Mouse (Mus musculus): ENCODE data around the gene Astn1.

DNA sequence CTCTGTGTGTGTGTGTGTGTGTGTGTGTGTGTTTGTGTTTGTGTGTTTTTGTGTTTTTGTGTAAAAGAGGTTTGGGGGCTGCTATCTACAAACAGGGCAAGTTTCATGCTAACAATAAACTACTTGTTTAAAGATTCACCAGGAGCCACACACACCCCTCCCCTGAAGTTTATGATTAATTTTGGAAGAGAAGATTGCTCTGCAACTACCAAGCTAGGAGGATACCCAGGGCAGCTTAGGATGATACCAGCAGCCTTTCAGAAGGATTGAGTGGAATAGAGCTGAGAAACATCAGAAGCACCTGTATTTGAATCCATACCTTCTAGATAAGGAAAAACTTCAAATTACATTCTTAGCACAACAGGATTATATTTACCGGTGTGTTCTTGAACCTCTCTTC is 242.1 kb downstream of the Astn1 start:
- TF ChIP-seq POLR2A (IDR thresholded peaks at IDR 0.05; ENCODE audit: low read depth, low read length) (no peak), ZC3H11A (IDR thresholded peaks at IDR 0.05; ENCODE audit: low read depth, low read length) (no peak), POLR2AphosphoS2 (IDR thresholded peaks at IDR 0.05; ENCODE audit: low read depth, low read length) (no peak), NELFE (IDR thresholded peaks at IDR 0.05; ENCODE audit: low read depth, low read length) (no peak), CTCF (conservative IDR thresholded peaks at IDR 0.05 in 1 of 2, IDR thresholded peaks at IDR 0.05 in 1 of 2; ENCODE audit: low read depth in 2 of 2, low read length in 2 of 2) (no peak), CHD1 (IDR thresholded peaks at IDR 0.05; ENCODE audit: low read depth, low read length) (no peak), HCFC1 (IDR thresholded peaks at IDR 0.05; ENCODE audit: low read depth, low read length) (no peak), UBTF (IDR thresholded peaks at IDR 0.05; ENCODE audit: low read depth, low read length) (no peak), USF2 (conservative IDR thresholded peaks at IDR 0.05; ENCODE audit: low read depth, low read length) (no peak), MAFK (IDR thresholded peaks at IDR 0.05; ENCODE audit: insufficient replicate concordance, low read length) (no peak)

Data from CH12.LX (cell line).